In the genomic region with DNA sequence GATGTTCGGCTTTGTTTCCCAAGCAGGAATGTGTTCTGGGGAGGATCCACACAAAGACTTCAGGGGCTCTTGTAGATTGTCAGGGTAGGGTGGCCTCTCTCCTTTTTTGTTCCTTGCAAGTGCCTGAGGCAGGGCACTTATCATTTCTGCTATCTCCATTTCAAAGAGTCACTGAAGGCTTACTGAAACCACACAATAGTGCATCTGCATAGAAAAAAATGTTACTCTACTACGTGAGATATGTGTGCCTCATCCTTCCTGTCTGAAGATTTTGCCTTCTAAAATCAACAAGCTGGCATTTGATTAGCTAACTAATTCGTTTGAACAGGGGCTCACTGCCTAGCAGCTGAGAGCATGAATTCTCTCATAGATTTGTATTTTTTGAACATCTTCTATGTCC, we compare ENCODE assay signal across 28 mouse cellular contexts. TPM values are rescaled to one million over a fixed set of nuclear protein-coding genes. Genes with fewer than 3 reads are reported as not detected.
A peak's percentile ranks its signal among the peaks of the same experiment; 100 is the strongest.
DNase-seq lines count a peak whose midpoint lies in the region; ATAC-seq and TF ChIP-seq lines count a peak whose summit lies in the region.
"Had no signal": no experiment of that assay in that cellular context is flagged by ENCODE, and none has a peak within 500 bp of the region (broad histone marks: within the 10 kb centered on the region; RNA-seq: fewer than 3 reads in every experiment).

No protein-coding gene starts in this region.

- TF ChIP-seq EP300 in liver, embryonic 14.5 days (IDR thresholded peaks at IDR 0.05; ENCODE audit: low read depth) = no peak
- TF ChIP-seq EP300 in liver, postnatal 0 days (IDR thresholded peaks at IDR 0.05; ENCODE audit: low read depth) = no peak

- no peak for TF ChIP-seq CTCF in liver, embryonic 14.5 days (IDR thresholded peaks at IDR 0.05; ENCODE audit: low read depth)
- TF ChIP-seq CTCF in liver, postnatal 0 days (IDR thresholded peaks at IDR 0.05; ENCODE audit: low read depth) = no peak
- TF ChIP-seq CTCF in lung, adult 2 months (IDR thresholded peaks at IDR 0.05; ENCODE audit: insufficient read depth, low read length) = no peak

- H3K4me3 ChIP-seq in liver, embryonic 14.5 days (ENCODE audit: insufficient read depth in 1 of 2, low read depth in 2 of 2, low read length in 2 of 2) = no peak overlapping the region
- no peak overlapping the region for H3K4me3 ChIP-seq in liver, postnatal 0 days (ENCODE audit: low read depth, low read length)
- no peak overlapping the region for H3K4me3 ChIP-seq in lung, adult 2 months (replicated peaks; ENCODE audit: extremely low read depth, low read depth, low read length)
- H3K4me3 ChIP-seq: embryonic facial prominence, embryonic 12.5 days; heart, embryonic 15.5 days; limb, embryonic 15.5 days; liver, embryonic 15.5 days; neural tube, embryonic 15.5 days had no signal

- H3K9ac ChIP-seq in liver, embryonic 14.5 days (replicated peaks) = no peak overlapping the region
- no peak overlapping the region for H3K9ac ChIP-seq in liver, postnatal 0 days (replicated peaks)
- H3K9ac ChIP-seq: embryonic facial prominence, embryonic 12.5 days; heart, embryonic 15.5 days; limb, embryonic 15.5 days; liver, embryonic 15.5 days; neural tube, embryonic 15.5 days had no signal

- 27% methylated on average over 3 of the region's 3 CpGs for WGBS in liver, embryonic 14.5 days (ENCODE audit: insufficient replicate concordance)
- WGBS in liver, postnatal 0 days (ENCODE audit: insufficient replicate concordance) = 45% methylated on average over 3 of the region's 3 CpGs
- 50% methylated on average over 3 of the region's 3 CpGs for WGBS in lung, adult 2 months

- no peak overlapping the region for H3K4me2 ChIP-seq in liver, embryonic 14.5 days (ENCODE audit: low read depth)
- no peak overlapping the region for H3K4me2 ChIP-seq in liver, postnatal 0 days (ENCODE audit: low read depth, low read length)
- H3K4me2 ChIP-seq: embryonic facial prominence, embryonic 12.5 days; heart, embryonic 15.5 days; limb, embryonic 15.5 days; liver, embryonic 15.5 days; midbrain, embryonic 11.5 days; neural tube, embryonic 15.5 days had no signal

- DNase-seq in liver, embryonic 14.5 days (ENCODE audit: low read depth in 3 of 3, low spot score in 3 of 3) = no peak
- no peak for DNase-seq in liver, postnatal 0 days
- DNase-seq in MEL-GATA-1-ER (ENCODE audit: extremely low read depth, low read depth) = peak; percentile 39
- peak; percentile 39 for DNase-seq in induced T-regulatory cell, adult 2 months (ENCODE audit: low read depth)
- DNase-seq in cerebellum, postnatal 10 days = no peak
- DNase-seq in testis, postnatal 10 days (ENCODE audit: low spot score) = no peak
- no peak for DNase-seq in lung, adult 2 months
- DNase-seq: adrenal gland, postnatal 10 days; cerebellum, adult 18-20 months; cerebellum, postnatal 25 days; heart, postnatal 36 days; kidney, adult 11 months; layer of hippocampus, adult 9-11 months; thymus, adult 2 months had no signal

- no peaks in the 10 kb centered on the region for H3K9me3 ChIP-seq in liver, embryonic 14.5 days (ENCODE audit: control insufficient read depth, low read length)
- H3K9me3 ChIP-seq in liver, postnatal 0 days (ENCODE audit: low read length) = no peaks in the 10 kb centered on the region
- H3K9me3 ChIP-seq: embryonic facial prominence, embryonic 12.5 days; heart, embryonic 15.5 days; limb, embryonic 15.5 days; liver, embryonic 15.5 days; neural tube, embryonic 15.5 days had no signal

- H3K27ac ChIP-seq in liver, embryonic 14.5 days = no peak overlapping the region
- no peak overlapping the region for H3K27ac ChIP-seq in liver, postnatal 0 days (ENCODE audit: low read depth)
- H3K27ac ChIP-seq: embryonic facial prominence, embryonic 12.5 days; heart, embryonic 15.5 days; hindbrain, postnatal 0 days; kidney, postnatal 0 days; limb, embryonic 15.5 days; liver, embryonic 15.5 days; macrophage; neural tube, embryonic 15.5 days had no signal

- H3K4me1 ChIP-seq in liver, embryonic 14.5 days (replicated peaks; ENCODE audit: control insufficient read depth in 2 of 2, insufficient read depth in 2 of 2, low read length in 1 of 2) = peaks cover 0 to 10% of the 10 kb centered on the region in 2 experiments; a peak in 2 of 4 replicates
- no peaks in the 10 kb centered on the region for H3K4me1 ChIP-seq in liver, postnatal 0 days (ENCODE audit: insufficient read depth)
- H3K4me1 ChIP-seq in lung, adult 2 months (ENCODE audit: control insufficient read depth, insufficient read depth, low read length) = no peaks in the 10 kb centered on the region
- H3K4me1 ChIP-seq: embryonic facial prominence, embryonic 12.5 days; heart, embryonic 15.5 days; limb, embryonic 15.5 days; liver, embryonic 15.5 days; neural tube, embryonic 15.5 days had no signal

- no peaks in the 10 kb centered on the region for H3K27me3 ChIP-seq in liver, embryonic 14.5 days (ENCODE audit: control insufficient read depth, insufficient read depth, low read length)
- 0 out of 2 replicates have a peak, but pooled peaks cover 3% of the 10 kb centered on the region for H3K27me3 ChIP-seq in liver, postnatal 0 days (ENCODE audit: insufficient read depth, low read length)
- H3K27me3 ChIP-seq: heart, embryonic 15.5 days; liver, embryonic 15.5 days had no signal

- ATAC-seq in liver, embryonic 14.5 days (ENCODE audit: insufficient read depth) = 0 out of 2 replicates have a peak, but pooled peaks have one; percentile 28
- ATAC-seq in liver, postnatal 0 days = no peak
- ATAC-seq: hindbrain, postnatal 0 days; lung, postnatal 0 days had no signal

- H3K36me3 ChIP-seq in liver, embryonic 14.5 days (replicated peaks; ENCODE audit: control insufficient read depth, insufficient read depth, low read depth) = no peaks in the 10 kb centered on the region
- H3K36me3 ChIP-seq in liver, postnatal 0 days (replicated peaks; ENCODE audit: insufficient read depth, low read length) = no peaks in the 10 kb centered on the region
- H3K36me3 ChIP-seq: embryonic facial prominence, embryonic 12.5 days; heart, embryonic 15.5 days; limb, embryonic 15.5 days; liver, embryonic 15.5 days; neural tube, embryonic 15.5 days had no signal

- TF ChIP-seq POLR2A in lung, adult 2 months (IDR thresholded peaks at IDR 0.05; ENCODE audit: borderline replicate concordance, extremely low read depth, low read depth, low read length) = no peak

RNA-seq across cellular contexts. Expression of a gene that starts 12.2 kb away (rescaled TPM):
- 0.05 and 0.06 TPM in 2 replicates for polyA plus RNA-seq in liver, embryonic 14.5 days (2012; rRNA removed)
- polyA plus RNA-seq in liver, embryonic 14.5 days (2014; fragmentation: Nextera tagmentation; extraction: Ambion mirVana) = not detected in 2 replicates
- polyA plus RNA-seq in liver, postnatal 0 days (2015; fragmentation: Nextera tagmentation; extraction: Ambion mirVana) = not detected in 2 replicates
- polyA plus RNA-seq in lung, adult 2 months (2012; rRNA removed) = 0.12 TPM in 1 of 2 replicates, not detected in the other
- polyA plus RNA-seq: forebrain, embryonic 11.5 days; kidney, postnatal 0 days; large intestine, adult 2 months; liver, embryonic 15.5 days; lung, postnatal 0 days; macrophage; midbrain, embryonic 11.5 days; small intestine, adult 2 months; stomach, embryonic 16.5 days had no signal

Comparison
In these comparisons a context has a peak if more than half of its experiments do, and no peak if none do; other contexts are left out.
1. DNase-seq: peak in MEL-GATA-1-ER (single experiment) and induced T-regulatory cell, adult 2 months (single experiment); none in liver, embryonic 14.5 days (0 of 3), liver, postnatal 0 days (single experiment), cerebellum, postnatal 10 days (0 of 2), testis, postnatal 10 days (single experiment) and lung, adult 2 months (single experiment).